ENCODE assay signal across 7 mouse cellular contexts in the genomic region with DNA sequence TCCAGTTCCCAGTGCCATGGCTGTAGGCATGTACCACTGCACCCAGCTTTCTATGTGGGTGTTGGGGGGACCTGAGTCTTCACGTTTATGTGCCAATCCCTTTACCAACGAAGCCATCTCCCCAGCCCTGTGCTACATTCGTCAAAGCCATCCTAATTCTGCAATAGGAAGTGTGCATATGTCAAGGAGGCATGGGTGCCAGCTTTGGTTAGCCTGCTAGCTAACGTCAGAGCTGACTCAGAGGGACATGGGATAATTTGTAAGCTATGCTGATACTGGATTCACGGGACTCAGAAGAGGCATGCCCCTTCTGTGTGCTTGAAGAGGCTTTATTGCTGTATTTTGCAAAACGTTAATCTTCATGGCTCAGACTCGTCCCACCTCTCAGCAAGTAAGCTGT.
"Had no signal": no experiment of that assay in that cellular context is flagged by ENCODE, and none has a peak within 500 bp of the region (broad histone marks: within the 10 kb centered on the region; RNA-seq: fewer than 3 reads in every experiment).

No protein-coding gene starts in this region.

- H3K27ac ChIP-seq: kidney, postnatal 0 days; limb, embryonic 13.5 days; liver, embryonic 14.5 days; midbrain, embryonic 12.5 days; neural tube, embryonic 13.5 days; stomach, postnatal 0 days had no signal

- H3K36me3 ChIP-seq: limb, embryonic 13.5 days; midbrain, embryonic 12.5 days; neural tube, embryonic 13.5 days had no signal

- ATAC-seq: midbrain, embryonic 16.5 days had no signal

- H3K27me3 ChIP-seq: midbrain, embryonic 12.5 days; neural tube, embryonic 13.5 days had no signal

- H3K9me3 ChIP-seq: limb, embryonic 13.5 days; midbrain, embryonic 12.5 days; neural tube, embryonic 13.5 days had no signal

- H3K4me3 ChIP-seq: limb, embryonic 13.5 days; midbrain, embryonic 12.5 days; neural tube, embryonic 13.5 days had no signal

- H3K4me2 ChIP-seq: limb, embryonic 13.5 days; midbrain, embryonic 12.5 days; neural tube, embryonic 13.5 days had no signal

- H3K9ac ChIP-seq: limb, embryonic 13.5 days; liver, embryonic 14.5 days; midbrain, embryonic 12.5 days; neural tube, embryonic 13.5 days had no signal

- H3K4me1 ChIP-seq: limb, embryonic 13.5 days; midbrain, embryonic 12.5 days; neural tube, embryonic 13.5 days had no signal
